Comparison of ENCODE assay signal across 8 mouse cellular contexts in genomic region chr11:72050895-72051858, GRCm38 (mm10). TPM values are rescaled to one million over a fixed set of nuclear protein-coding genes. Genes with fewer than 3 reads are reported as not detected.
DNase-seq lines count a peak whose midpoint lies in the region; ATAC-seq and TF ChIP-seq lines count a peak whose summit lies in the region.

No protein-coding gene starts in this region.

- peak; percentile 54 to 73 for DNase-seq in layer of hippocampus, adult 18-20 months (ENCODE audit: low spot score in 2 of 2)
- DNase-seq in layer of hippocampus, adult 9-10 months (ENCODE audit: low spot score) = no peak
- DNase-seq in frontal cortex, postnatal 14 days (ENCODE audit: low spot score in 2 of 2) = peak; percentile 52
- peak; percentile 73 to 79 for DNase-seq in left cerebral cortex, postnatal 36 days (ENCODE audit: low spot score in 2 of 2)
- no peak for DNase-seq in T-cell, adult 2 months (ENCODE audit: low spot score)
- no peak for DNase-seq in c-Kit-positive CD71-positive TER-119-positive erythroid progenitor cells, embryonic 14.5 days (ENCODE audit: low spot score)

- peaks cover 2% of the 10 kb centered on the region; the same call in 1 of the 2 replicates for H3K4me1 ChIP-seq in cortical plate, adult 2 months (ENCODE audit: control insufficient read depth, insufficient read depth, low read length)
- peaks cover 40% of the 10 kb centered on the region for H3K4me1 ChIP-seq in neural tube, embryonic 13.5 days (replicated peaks)

- intact Hi-C loops in left cerebral cortex, postnatal 36 days (cut with DNase I) = loop anchor here (5.0 kb wide), 2 partner anchors 106 to 156 kb away; partner anchors contain the start of genes 4933427D14Rik, Gm43951 and Txndc17

- peak overlapping the region; percentile 77 for H3K4me2 ChIP-seq in neural tube, embryonic 13.5 days

- no peaks in the 10 kb centered on the region for H3K9me3 ChIP-seq in neural tube, embryonic 13.5 days

- WGBS in neural tube, embryonic 13.5 days = 2% methylated on average over 45 of the region's 45 CpGs

- peak; percentile 72 for TF ChIP-seq POLR2A in cortical plate, adult 2 months (IDR thresholded peaks at IDR 0.05; ENCODE audit: extremely low read depth, insufficient read depth, low read length)

- H3K9ac ChIP-seq in neural tube, embryonic 13.5 days = peak overlapping the region; percentile 80

- ATAC-seq in neural tube, embryonic 13.5 days (ENCODE audit: low read depth) = peak; percentile 66

- peaks cover 34% of the 10 kb centered on the region for H3K27me3 ChIP-seq in neural tube, embryonic 13.5 days

- TF ChIP-seq CTCF in cortical plate, adult 2 months (IDR thresholded peaks at IDR 0.05; ENCODE audit: extremely low read depth, insufficient read depth, low read length) = peak; percentile 53

- peak overlapping the region; percentile 45 for H3K4me3 ChIP-seq in cortical plate, adult 2 months (ENCODE audit: insufficient read depth, low read length)
- H3K4me3 ChIP-seq in neural tube, embryonic 13.5 days = peak overlapping the region; percentile 55

- no peak overlapping the region; the same call in 1 of the 2 replicates for H3K27ac ChIP-seq in cortical plate, adult 2 months (ENCODE audit: insufficient read depth, low read length)
- peak overlapping the region; percentile 68 for H3K27ac ChIP-seq in neural tube, embryonic 13.5 days (replicated peaks)

- H3K36me3 ChIP-seq in neural tube, embryonic 13.5 days = no peaks in the 10 kb centered on the region

RNA-seq across cellular contexts. Expression of gene Pimreg, which starts 9.3 kb away (rescaled TPM):
- total RNA-seq in layer of hippocampus, adult 18-20 months (2021) = not detected
- 0.61 and 0.92 TPM in 2 replicates for polyA plus RNA-seq in cortical plate, adult 2 months (2012; rRNA removed)
- 1 to 10 TPM in 1 of 2 experiments, under 1 TPM in 1; 0.43 to 1.1 TPM for total RNA-seq in left cerebral cortex, postnatal 36 days (2021)
- 31.2 and 37.8 TPM in 2 replicates for polyA plus RNA-seq in neural tube, embryonic 13.5 days (2015; fragmentation: Nextera tagmentation; extraction: Ambion mirVana)

RNA-seq across cellular contexts. Expression of gene Aipl1, which starts 13.9 kb away (rescaled TPM):
- not detected for total RNA-seq in layer of hippocampus, adult 18-20 months (2021)
- 0.04 and 0.06 TPM in 2 replicates for polyA plus RNA-seq in cortical plate, adult 2 months (2012; rRNA removed)
- total RNA-seq in left cerebral cortex, postnatal 36 days (2021) = not detected
- polyA plus RNA-seq in neural tube, embryonic 13.5 days (2015; fragmentation: Nextera tagmentation; extraction: Ambion mirVana) = 0.32 and 0.39 TPM in 2 replicates

Comparison
In these comparisons a context has a peak if more than half of its experiments do, and no peak if none do; other contexts are left out.
1. DNase-seq: peak in layer of hippocampus, adult 18-20 months (2 of 2), frontal cortex, postnatal 14 days (2 of 2) and left cerebral cortex, postnatal 36 days (2 of 2); none in layer of hippocampus, adult 9-10 months (single experiment), T-cell, adult 2 months (single experiment) and c-Kit-positive CD71-positive TER-119-positive erythroid progenitor cells, embryonic 14.5 days (single experiment).